Mouse (Mus musculus): ENCODE data around the gene Mgat4a. TPM values are rescaled to one million over a fixed set of nuclear protein-coding genes. Genes with fewer than 3 reads are reported as not detected.

Gene Mgat4a
- polyA plus RNA-seq, 1 experiment from 2014 or later, result 4.3 TPM

- WGBS, result 85% methylated on average over 12 of the region's 12 CpGs
- no peak for ATAC-seq (ENCODE audit: insufficient number of reproducible peaks, insufficient read depth, low FRiP score, low TSS enrichment)
Measured at GRCm38 (mm10) chr1:37488531-37488930, 52.3 kb downstream of the Mgat4a start.

GRCm38 (mm10) chr1:37486994-37487393 lies 53.8 kb downstream of the Mgat4a start:
- Histone ChIP-seq H3K27ac (no peak overlapping the region), H3K27me3 (no peaks in the 10 kb centered on the region), H3K4me2 (replicated peaks) (no peak overlapping the region), H3K4me1 (no peaks in the 10 kb centered on the region), H3K36me3 (0 out of 2 replicates have a peak, but pooled peaks cover 6% of the 10 kb centered on the region), H3K9me3 (no peaks in the 10 kb centered on the region), H3K9ac (no peak overlapping the region), H3K4me3 (no peak overlapping the region)
- 79% methylated on average over 3 of the region's 3 CpGs for WGBS
- ATAC-seq (ENCODE audit: insufficient number of reproducible peaks, insufficient read depth, low FRiP score, low TSS enrichment), result no peak

More at GRCm38 (mm10) chr1:37488531-37488930, 52.3 kb downstream of the Mgat4a start:
- no peak overlapping the region for H3K4me2 ChIP-seq (replicated peaks)
- no peaks in the 10 kb centered on the region for H3K4me1 ChIP-seq
- no peaks in the 10 kb centered on the region for H3K27me3 ChIP-seq
- H3K36me3 ChIP-seq, result 0 out of 2 replicates have a peak, but pooled peaks cover 6% of the 10 kb centered on the region
- H3K9me3 ChIP-seq, result no peaks in the 10 kb centered on the region
- no peak overlapping the region for H3K27ac ChIP-seq
- H3K9ac ChIP-seq, result no peak overlapping the region
- H3K4me3 ChIP-seq, result no peak overlapping the region

- Histone ChIP-seq H3K9me3 (no peaks in the 10 kb centered on the region), H3K36me3 (0 out of 2 replicates have a peak, but pooled peaks cover 6% of the 10 kb centered on the region), H3K27ac (no peak overlapping the region), H3K27me3 (no peaks in the 10 kb centered on the region), H3K4me3 (no peak overlapping the region), H3K4me1 (no peaks in the 10 kb centered on the region), H3K9ac (no peak overlapping the region), H3K4me2 (replicated peaks) (no peak overlapping the region)
- no peak for ATAC-seq (ENCODE audit: insufficient number of reproducible peaks, insufficient read depth, low FRiP score, low TSS enrichment)
- 93% methylated on average over 1 of the region's 1 CpGs for WGBS
Measured at GRCm38 (mm10) chr1:37486439-37486838, 54.4 kb downstream of the Mgat4a start.

GRCm38 (mm10) chr1:37484612-37485011 lies 56.2 kb downstream of the Mgat4a start:
- Histone ChIP-seq H3K9ac (no peak overlapping the region), H3K27me3 (no peaks in the 10 kb centered on the region), H3K4me3 (no peak overlapping the region), H3K4me2 (replicated peaks) (no peak overlapping the region), H3K36me3 (0 out of 2 replicates have a peak, but pooled peaks cover 6% of the 10 kb centered on the region), H3K27ac (no peak overlapping the region), H3K4me1 (no peaks in the 10 kb centered on the region), H3K9me3 (no peaks in the 10 kb centered on the region)
- no peak for ATAC-seq (ENCODE audit: insufficient number of reproducible peaks, insufficient read depth, low FRiP score, low TSS enrichment)
- WGBS, result 97% methylated on average over 4 of the region's 4 CpGs

GRCm38 (mm10) chr1:37481331-37481730 lies 59.5 kb downstream of the Mgat4a start:
- Histone ChIP-seq H3K4me3 (no peak overlapping the region), H3K9me3 (no peaks in the 10 kb centered on the region), H3K36me3 (no peaks in the 10 kb centered on the region), H3K27me3 (no peaks in the 10 kb centered on the region), H3K4me1 (no peaks in the 10 kb centered on the region), H3K9ac (no peak overlapping the region), H3K4me2 (replicated peaks) (no peak overlapping the region), H3K27ac (no peak overlapping the region)
- whole genome bisulfite sequencing, result 86% methylated on average over 2 of the region's 2 CpGs
- no peak for ATAC-seq (ENCODE audit: insufficient number of reproducible peaks, insufficient read depth, low FRiP score, low TSS enrichment)

- WGBS, result 78% methylated on average over 6 of the region's 6 CpGs
- no peaks in the 10 kb centered on the region for H3K36me3 ChIP-seq
- H3K9me3 ChIP-seq, result no peaks in the 10 kb centered on the region
- ATAC-seq (ENCODE audit: insufficient number of reproducible peaks, insufficient read depth, low FRiP score, low TSS enrichment), result no peak
- H3K27ac ChIP-seq, result no peak overlapping the region
- no peak overlapping the region for H3K4me3 ChIP-seq
- H3K27me3 ChIP-seq, result no peaks in the 10 kb centered on the region
- no peak overlapping the region for H3K9ac ChIP-seq
- H3K4me2 ChIP-seq (replicated peaks), result no peak overlapping the region
- no peaks in the 10 kb centered on the region for H3K4me1 ChIP-seq
Measured at GRCm38 (mm10) chr1:37480731-37481130, 60.1 kb downstream of the Mgat4a start.

- Histone ChIP-seq H3K27me3 (no peaks in the 10 kb centered on the region), H3K4me2 (replicated peaks) (no peak overlapping the region), H3K9ac (no peak overlapping the region), H3K27ac (no peak overlapping the region), H3K4me3 (no peak overlapping the region), H3K4me1 (no peaks in the 10 kb centered on the region), H3K36me3 (no peaks in the 10 kb centered on the region), H3K9me3 (no peaks in the 10 kb centered on the region)
- 78% methylated on average over 8 of the region's 8 CpGs for WGBS
- ATAC-seq (ENCODE audit: insufficient number of reproducible peaks, insufficient read depth, low FRiP score, low TSS enrichment), result no peak
Measured at GRCm38 (mm10) chr1:37479759-37480158, 61.1 kb downstream of the Mgat4a start.

GRCm38 (mm10) chr1:37479074-37479473 lies 61.7 kb downstream of the Mgat4a start:
- ATAC-seq (ENCODE audit: insufficient number of reproducible peaks, insufficient read depth, low FRiP score, low TSS enrichment), result no peak
- Histone ChIP-seq H3K4me3 (no peak overlapping the region), H3K9me3 (no peaks in the 10 kb centered on the region), H3K4me1 (no peaks in the 10 kb centered on the region), H3K4me2 (replicated peaks) (no peak overlapping the region), H3K27me3 (no peaks in the 10 kb centered on the region), H3K27ac (no peak overlapping the region), H3K36me3 (no peaks in the 10 kb centered on the region), H3K9ac (no peak overlapping the region)
- 80% methylated on average over 9 of the region's 9 CpGs for WGBS

- no peak overlapping the region for H3K27ac ChIP-seq
- H3K9ac ChIP-seq, result no peak overlapping the region
- WGBS, result 79% methylated on average over 7 of the region's 7 CpGs
- H3K4me3 ChIP-seq, result no peak overlapping the region
- no peaks in the 10 kb centered on the region for H3K4me1 ChIP-seq
- H3K27me3 ChIP-seq, result no peaks in the 10 kb centered on the region
- no peaks in the 10 kb centered on the region for H3K9me3 ChIP-seq
- H3K4me2 ChIP-seq (replicated peaks), result no peak overlapping the region
- no peaks in the 10 kb centered on the region for H3K36me3 ChIP-seq
- no peak for ATAC-seq (ENCODE audit: insufficient number of reproducible peaks, insufficient read depth, low FRiP score, low TSS enrichment)
Measured at GRCm38 (mm10) chr1:37478416-37478815, 62.4 kb downstream of the Mgat4a start.

GRCm38 (mm10) chr1:37477928-37478327 lies 62.9 kb downstream of the Mgat4a start:
- H3K27ac ChIP-seq, result no peak overlapping the region
- no peak overlapping the region for H3K4me2 ChIP-seq (replicated peaks)
- H3K9me3 ChIP-seq, result no peaks in the 10 kb centered on the region
- H3K27me3 ChIP-seq, result no peaks in the 10 kb centered on the region
- WGBS, result 79% methylated on average over 5 of the region's 5 CpGs
- H3K4me1 ChIP-seq, result no peaks in the 10 kb centered on the region
- no peak overlapping the region for H3K9ac ChIP-seq
- no peak overlapping the region for H3K4me3 ChIP-seq
- no peaks in the 10 kb centered on the region for H3K36me3 ChIP-seq
- ATAC-seq (ENCODE audit: insufficient number of reproducible peaks, insufficient read depth, low FRiP score, low TSS enrichment), result no peak

- 85% methylated on average over 5 of the region's 5 CpGs for WGBS
- Histone ChIP-seq H3K27me3 (no peaks in the 10 kb centered on the region), H3K27ac (no peak overlapping the region), H3K36me3 (no peaks in the 10 kb centered on the region), H3K4me3 (no peak overlapping the region), H3K9ac (no peak overlapping the region), H3K4me2 (replicated peaks) (no peak overlapping the region), H3K4me1 (no peaks in the 10 kb centered on the region), H3K9me3 (no peaks in the 10 kb centered on the region)
- ATAC-seq (ENCODE audit: insufficient number of reproducible peaks, insufficient read depth, low FRiP score, low TSS enrichment), result no peak
Measured at GRCm38 (mm10) chr1:37477250-37477649, 63.6 kb downstream of the Mgat4a start.

- WGBS, result 82% methylated on average over 3 of the region's 3 CpGs
- H3K4me2 ChIP-seq (replicated peaks), result no peak overlapping the region
- H3K4me3 ChIP-seq, result no peak overlapping the region
- H3K27ac ChIP-seq, result no peak overlapping the region
- H3K36me3 ChIP-seq, result no peaks in the 10 kb centered on the region
- no peak for ATAC-seq (ENCODE audit: insufficient number of reproducible peaks, insufficient read depth, low FRiP score, low TSS enrichment)
- H3K27me3 ChIP-seq, result no peaks in the 10 kb centered on the region
- H3K9me3 ChIP-seq, result no peaks in the 10 kb centered on the region
- no peak overlapping the region for H3K9ac ChIP-seq
- no peaks in the 10 kb centered on the region for H3K4me1 ChIP-seq
Measured at GRCm38 (mm10) chr1:37475312-37475711, 65.5 kb downstream of the Mgat4a start.

Measured in embryonic facial prominence, embryonic 12.5 days (tissue).